Mouse (Mus musculus) embryo, embryonic 9.5 days (tissue): ENCODE results near the gene Zfp91.

ENCODE experiments used
- DNase-seq: peaks from one replicate; pipeline ENCODE4 v3.0.0-alpha.2; 2017; ENCODE audit errors: extremely low spot score

Zfp91 gene

DNA sequence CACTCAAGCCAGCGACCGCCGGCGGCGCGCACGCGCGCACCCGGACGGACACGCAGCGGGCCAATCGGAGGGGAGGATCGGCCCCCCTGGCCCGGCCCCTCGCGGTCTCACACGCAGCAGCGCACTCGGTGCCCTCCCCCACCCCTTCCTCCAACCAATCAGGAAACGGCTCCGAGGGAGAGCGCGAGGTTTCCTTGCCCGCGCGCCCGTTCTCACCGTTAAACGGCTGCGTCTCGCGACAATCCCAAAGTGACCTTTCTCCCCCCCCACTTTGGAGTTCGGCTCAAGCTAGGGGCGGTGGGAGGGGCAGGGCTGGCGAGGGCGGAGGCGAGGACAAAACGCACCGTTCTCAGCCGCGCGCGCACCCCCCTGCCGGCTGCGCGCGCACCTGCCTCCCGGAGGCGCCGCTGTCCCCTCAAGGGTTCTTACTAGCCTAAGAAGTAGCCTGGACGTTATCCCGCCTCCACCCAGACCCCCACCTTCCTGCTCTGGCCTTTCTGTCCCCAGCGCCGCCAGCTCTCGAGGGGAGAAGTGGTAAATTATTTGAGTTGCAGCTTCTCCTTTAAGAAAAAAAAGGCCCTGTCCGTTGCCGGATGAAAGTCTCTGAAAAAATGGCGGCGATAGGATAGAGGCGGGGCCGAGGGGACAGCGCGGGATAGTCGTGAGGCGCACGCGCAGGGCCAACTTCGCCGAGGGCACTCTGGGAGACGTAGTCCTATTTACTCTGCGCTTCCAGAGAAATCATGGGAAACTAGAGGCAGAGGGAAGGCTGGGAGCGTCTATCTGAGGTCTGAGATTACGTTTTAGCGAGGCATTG is at the start of gene Zfp91, which contains the start of gene Lpxn:
Zfp91 (minus strand) TSS at position 616 of the 817 bp plus-strand sequence.
Lpxn (plus strand) TSS at position 683 of the 817 bp plus-strand sequence.
- peak; percentile 97 for DNase-seq

GRCm38 (mm10) chr19:12838507-12838906 is 42.6 kb upstream of the Zfp91 start:
- DNase-seq = no peak

DNA sequence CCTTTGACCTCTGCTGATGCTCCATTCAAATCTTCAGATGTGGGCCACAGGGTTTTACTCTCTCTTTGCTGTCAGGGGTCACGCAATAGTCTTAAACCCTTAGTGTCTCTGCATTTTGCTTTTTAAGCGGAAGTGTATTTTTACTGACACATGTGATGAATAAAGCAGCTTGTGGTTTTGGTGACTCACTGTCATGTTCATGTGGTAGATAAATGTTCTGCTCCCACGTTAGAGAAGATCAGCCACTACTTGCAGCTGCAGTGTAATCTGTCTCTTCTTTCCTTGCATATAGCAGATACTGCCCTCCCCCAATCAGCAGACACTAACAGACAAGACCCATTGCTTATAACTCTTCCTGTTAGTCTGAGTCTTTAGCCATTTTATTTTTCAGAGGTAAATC is 37.7 kb upstream of the Zfp91 start:
- no peak for DNase-seq

GRCm38 (mm10) chr19:12831559-12831958 is 35.6 kb upstream of the Zfp91 start:
- no peak for DNase-seq

GRCm38 (mm10) chr19:12830823-12831430 is 35.0 kb upstream of the Zfp91 start:
- DNase-seq = no peak

GRCm38 (mm10) chr19:12824549-12824948 is 28.6 kb upstream of the Zfp91 start:
- DNase-seq = no peak

DNA sequence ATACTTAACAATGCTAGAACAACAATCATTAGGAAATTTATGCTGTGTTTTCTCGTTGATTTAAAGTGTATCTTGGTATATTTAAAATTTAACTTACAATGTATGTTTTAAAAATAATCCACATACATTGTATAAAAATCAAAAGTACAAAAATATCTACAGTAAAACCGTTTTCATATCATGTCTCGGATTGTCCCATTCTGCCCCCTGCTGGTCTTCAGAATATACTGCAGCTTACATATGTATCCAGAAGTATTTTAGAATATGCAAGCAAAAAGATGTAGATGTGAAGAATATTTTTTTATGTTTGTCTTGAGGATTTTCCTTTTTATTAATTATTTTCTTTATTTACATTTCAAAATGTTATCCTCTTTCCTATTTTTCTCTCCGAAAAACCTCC is 24.5 kb upstream of the Zfp91 start:
- no peak for DNase-seq

DNA sequence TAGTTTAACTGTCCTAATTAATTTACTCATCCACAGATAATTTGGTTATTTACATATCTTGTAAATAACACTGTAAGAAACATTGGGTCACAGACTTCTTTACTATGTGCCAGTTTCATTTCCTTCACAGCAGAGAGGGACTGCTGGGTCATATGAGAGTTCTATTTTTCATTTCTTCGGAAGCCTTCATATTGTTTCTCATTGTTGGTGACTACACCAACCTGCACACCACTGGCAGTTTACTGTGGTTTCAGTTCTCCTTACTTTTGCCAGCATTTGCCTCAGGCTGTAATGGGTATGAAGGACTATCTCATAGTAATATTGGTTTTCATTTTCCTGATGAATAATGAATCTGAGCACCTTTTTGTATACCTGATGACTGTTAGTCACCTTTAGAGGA is 22.6 kb upstream of the Zfp91 start:
- no peak for DNase-seq

DNA sequence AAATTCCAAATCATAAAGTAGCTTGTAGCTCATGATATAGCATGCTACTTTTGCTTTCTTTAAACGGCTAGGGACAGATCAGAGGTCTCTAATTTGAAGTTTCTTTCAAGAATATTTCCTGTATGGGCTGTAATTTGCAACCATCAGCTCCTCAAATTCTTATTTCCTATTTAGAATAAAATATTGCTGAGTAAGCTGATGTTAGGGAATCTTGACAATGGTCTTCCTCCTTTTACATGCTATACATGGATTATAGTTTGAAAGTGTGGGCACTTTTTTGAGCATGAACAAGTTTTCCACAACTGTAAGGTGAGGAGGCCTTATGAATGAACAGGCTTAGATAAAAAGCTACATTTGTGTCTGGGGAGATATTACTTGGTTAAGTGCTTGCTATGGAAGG is 18.0 kb upstream of the Zfp91 start:
- DNase-seq = no peak

DNA sequence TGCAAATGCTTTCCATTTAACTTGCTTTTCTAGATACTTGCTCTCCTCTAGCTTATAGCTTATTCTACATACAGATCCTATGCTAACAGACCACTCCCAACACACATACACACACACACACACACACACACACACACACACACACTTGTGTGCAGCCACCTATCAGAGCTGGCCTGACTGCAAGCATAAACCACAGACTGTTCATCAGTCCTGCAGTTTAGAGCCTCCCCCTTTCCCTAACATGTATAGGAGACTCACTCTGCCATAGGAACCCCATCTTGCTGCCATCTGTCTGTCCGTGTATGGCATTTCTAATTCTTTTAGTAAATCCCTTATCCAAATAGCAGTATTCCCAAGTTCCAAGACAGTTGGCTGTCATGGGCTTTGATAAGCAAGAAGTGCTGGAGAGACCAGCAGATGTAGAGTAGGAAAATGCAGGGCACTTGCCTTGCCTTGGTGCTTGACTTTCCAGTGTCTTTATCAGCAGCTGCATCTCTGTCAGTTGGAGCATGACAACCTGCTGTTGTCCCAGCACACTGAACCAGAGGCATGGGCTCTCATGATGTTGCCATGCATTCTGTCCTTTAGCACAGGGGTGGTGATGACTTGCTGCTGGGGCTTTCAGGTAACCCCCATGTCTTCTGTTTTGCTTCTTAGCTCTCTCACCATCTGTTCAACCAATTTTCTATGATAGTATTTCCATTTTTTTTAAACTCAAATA is 16.9 kb upstream of the Zfp91 start:
- DNase-seq = no peak

DNA sequence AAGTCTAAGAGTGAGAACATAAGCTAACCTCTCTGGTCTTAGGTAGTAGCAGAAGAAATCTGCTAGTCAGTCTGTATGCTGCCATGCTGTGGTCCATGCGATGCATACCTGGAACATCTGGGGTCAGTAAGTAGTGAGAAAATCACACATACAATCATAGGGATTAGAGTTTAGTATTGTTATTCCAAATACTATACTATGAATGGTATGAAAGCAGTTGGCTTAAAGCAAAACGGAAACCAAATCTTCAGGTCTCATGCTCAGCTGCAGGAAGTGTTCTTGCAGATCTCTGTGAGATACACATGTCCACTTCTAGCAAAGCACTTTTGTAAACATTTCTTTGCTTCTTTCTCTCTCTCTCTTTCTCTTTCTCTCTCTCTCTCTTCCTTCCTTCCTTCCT is 10.3 kb upstream of the Zfp91 start:
- no peak for DNase-seq

- no peak for DNase-seq
These were observed 9.8 kb upstream of the Zfp91 start for GRCm38 (mm10) chr19:12805730-12806129.

DNA sequence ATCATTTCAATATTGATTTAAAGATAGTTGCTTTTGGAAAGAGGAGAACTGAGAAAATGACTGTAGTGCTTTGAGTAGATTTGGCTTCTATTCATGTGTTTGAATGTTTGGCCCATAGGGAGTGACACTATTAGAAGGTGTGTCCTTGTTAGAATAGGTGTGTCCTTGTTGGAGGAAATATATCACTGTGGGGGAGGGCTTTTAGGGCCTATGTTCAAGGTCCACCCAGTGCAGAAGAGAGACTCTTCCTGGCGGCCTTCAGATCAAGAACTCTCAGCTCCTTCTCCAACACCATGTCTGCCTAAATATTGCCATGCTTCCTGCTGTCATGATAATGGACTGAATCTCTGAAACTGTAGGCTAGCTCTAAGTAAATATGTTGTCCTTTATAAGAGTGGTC is 8.3 kb upstream of the Zfp91 start:
- no peak for DNase-seq

GRCm38 (mm10) chr19:12802830-12803229 is 6.9 kb upstream of the Zfp91 start:
- no peak for DNase-seq

DNA sequence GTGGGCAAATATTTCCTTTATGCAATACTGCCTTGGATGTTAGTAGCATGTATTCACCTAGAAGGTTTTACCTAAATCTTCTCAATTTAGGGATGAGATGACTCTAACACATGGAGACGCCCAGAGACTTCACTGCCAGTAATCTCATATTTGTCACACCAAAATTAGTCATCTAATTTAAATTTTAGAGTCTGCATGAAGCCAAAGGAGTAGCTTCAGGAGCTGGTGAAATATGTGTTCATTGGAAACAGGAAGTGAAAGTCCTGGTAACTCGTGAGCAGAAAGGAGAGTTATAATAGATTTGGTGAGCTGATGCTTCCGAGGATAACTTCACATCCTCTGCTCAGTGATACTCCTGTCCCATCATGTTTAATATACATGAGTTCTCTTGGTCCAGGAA is 5.1 kb upstream of the Zfp91 start:
- no peak for DNase-seq

DNA sequence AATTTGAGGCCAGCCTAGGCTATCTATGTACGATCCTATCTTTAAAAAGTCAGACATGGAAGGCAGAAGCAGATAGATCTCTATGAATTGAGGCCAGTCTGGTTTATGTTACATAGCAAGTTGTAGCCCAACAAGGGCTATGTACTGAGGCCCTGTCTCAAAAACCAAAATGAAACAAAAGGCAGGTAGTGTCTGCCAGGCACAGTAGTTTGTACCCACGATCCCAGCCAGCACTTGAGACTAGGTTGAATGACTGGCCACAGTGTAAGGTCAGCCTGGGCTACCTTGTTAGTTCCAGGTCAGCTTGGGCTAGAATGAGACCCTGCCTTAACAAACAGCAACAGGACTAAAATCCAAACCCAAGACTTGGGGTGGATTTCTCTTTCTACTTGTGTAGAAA is 4.7 kb upstream of the Zfp91 start:
- no peak for DNase-seq

DNA sequence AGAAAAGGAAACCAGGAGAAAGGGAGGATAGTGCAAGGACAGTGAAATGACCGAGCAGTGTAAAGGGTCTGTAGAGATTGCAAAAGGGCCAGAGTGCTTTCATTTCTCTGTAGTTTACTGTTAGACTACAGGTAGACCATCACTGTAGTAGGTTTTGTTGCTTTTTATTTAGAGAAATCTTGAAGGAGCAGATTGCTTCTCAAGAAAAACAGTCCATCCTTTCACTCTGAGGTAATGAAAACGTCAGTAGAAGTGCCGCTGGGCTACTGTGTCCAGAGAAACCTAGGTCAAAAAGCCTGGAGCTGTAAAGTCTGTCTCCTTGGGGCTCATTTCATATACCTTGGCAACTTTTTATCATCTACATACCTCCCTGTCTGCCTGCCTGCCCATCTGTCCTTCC is 3.2 kb upstream of the Zfp91 start:
- DNase-seq = no peak

DNA sequence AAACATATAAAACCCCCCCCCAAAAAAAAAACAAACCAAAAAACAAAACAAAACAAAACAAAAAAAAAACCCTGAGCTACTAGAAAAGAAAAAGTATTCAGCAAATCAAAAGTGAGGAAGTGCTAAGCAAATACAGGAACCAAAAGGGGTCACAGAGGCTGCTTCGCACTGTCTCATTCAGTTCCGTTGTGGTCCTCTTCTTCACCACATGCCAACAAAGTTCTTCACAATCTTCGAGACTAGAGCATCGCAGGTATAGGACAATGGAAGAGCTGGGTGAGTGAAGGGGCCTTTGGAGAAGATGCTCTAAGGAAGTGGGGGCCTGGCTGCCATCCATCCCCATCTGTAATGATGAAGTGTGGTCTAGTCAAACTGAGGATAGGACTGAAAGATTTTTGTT is 2.5 kb upstream of the Zfp91 start:
- DNase-seq = no peak

DNA sequence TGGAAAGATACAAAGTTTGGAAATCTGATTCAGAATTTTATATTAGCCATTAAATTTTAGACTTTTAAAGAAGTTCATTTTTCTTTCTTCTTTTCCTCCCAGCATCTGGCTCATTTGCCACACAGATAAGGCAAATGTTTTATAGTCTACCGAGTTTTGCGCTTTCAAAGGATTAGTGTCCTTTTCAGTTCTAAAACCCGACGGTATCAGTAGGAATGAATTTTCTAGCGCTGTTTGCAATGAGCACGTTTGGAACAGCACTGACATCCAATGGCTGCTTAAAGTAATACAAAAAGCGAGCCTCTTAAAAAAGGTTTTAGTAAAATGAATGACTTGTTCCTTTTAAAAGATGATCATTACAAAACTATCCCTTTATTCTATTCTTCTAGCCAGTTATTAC is 1.1 kb upstream of the Zfp91 start:
- peak; percentile 19 for DNase-seq

- DNase-seq = no peak
These were observed 504 bp upstream of the Zfp91 start for GRCm38 (mm10) chr19:12796328-12796931.

DNA sequence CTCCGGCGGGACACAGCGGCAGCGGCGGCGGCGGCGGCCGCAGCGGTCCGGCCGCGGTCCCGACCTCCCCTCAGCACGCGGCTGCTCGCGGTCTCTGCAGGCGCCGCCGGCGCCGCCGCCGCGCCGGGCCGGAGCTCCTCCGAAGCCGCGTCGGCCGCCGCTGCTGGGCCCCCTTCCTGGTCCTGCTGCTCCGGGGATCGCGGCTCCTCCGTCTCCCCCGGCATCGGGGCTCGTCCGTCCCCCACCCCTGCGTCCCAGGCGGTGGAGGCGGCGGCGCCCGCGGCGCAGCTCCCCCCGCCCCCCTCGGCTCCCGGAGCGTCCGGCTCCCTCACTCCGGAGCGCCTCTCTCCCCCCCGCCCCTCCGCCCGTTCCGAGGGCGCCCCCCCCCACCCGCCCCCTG is 816 bp downstream of the Zfp91 start:
- no peak for DNase-seq
